Mouse (Mus musculus) stomach, postnatal 0 days (tissue): ENCODE results near the gene Rgs7bp.

ENCODE experiments used
- CTCF ChIP-seq: IDR thresholded peaks from 2 replicates; pipeline ENCODE4 v1.5.1; 2016; ENCODE audit warnings: antibody characterized with exemption, low read depth, mild to moderate bottlenecking, moderate library complexity
- EP300 ChIP-seq: optimal IDR thresholded peaks from 2 replicates; pipeline ENCODE3; 2016; ENCODE audit warnings: antibody characterized with exemption

- TF ChIP-seq CTCF (no peak), EP300 (no peak)
These were observed 117.0 kb downstream of the Rgs7bp start for GRCm38 (mm10) chr13:104937759-104938158.
